Mouse (Mus musculus): ENCODE results near the gene Has3. TPM values are rescaled to one million over a fixed set of nuclear protein-coding genes. Genes with fewer than 3 reads are reported as not detected.

The Has3 gene
- polyA plus RNA-seq (2012; rRNA removed; ENCODE audit: low replicate concordance), result 0.85 and 2.2 TPM in 2 replicates

DNA sequence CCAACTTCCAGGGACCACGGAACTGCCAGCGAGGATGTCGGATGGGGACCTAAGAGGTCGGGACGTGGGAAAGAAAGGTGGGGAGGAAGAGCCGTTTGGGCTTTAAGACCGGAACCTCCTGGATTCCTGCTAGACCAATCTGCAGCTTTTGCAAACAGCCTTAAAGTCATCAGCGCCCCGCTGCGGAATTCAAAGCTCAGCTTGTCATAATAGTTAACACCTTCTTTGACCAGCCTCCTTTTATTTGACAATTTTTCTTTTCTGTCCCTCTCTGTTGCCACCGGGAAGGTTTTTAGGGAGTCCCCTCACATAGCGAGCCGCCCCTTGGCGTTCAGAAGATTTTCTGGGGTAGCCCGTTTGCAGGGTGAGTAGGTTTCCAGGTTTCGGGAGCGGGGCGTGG lies at the start of gene Has3:
Has3 (plus strand) TSS at position 192 of the 400 bp plus-strand sequence.

DNA sequence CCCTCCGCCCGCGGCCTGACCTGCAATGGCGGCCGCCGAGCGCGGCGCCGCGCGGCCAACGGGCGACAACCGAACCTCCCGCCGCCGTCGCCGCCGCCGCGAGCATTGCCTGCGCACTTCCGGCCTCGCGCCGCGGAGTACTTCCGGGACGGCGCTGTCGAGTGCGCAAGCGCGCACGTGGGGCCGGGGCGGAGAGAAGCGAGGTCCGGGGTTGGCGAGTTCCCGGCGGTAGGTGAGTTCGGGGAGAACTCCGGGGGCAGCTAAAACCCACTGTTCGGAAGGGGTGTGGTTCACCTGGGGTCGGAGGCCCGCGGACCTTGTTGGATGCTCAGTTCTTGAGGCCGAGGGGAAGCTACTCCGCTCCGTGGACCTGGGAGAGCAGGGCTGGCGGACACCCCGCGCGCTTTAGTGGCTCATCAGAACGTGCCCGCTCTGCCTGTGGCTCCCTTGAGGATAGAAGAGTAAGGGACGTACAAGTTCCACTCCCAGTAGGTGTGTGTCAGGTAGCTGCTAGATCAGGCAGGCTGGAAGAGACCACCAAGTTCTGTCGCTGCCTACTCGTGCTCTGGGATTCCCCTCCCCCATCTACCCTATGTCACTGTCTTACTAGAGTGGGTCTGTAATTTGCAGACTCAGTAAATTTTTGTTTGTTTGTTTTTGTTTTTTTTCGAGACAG lies 23.6 kb downstream of the Has3 start, which contains the start of gene Utp4:
Utp4 (plus strand) TSS at position 156 of the 676 bp plus-strand sequence.

Other genes starting within 250 kb of the Has3 start
- gene Tango6, start 187.2 kb upstream of the Has3 start, polyA plus RNA-seq (2012; rRNA removed; ENCODE audit: low replicate concordance), result 4.8 and 6.1 TPM in 2 replicates
- gene Utp4, start 23.4 kb downstream of the Has3 start, polyA plus RNA-seq (2012; rRNA removed; ENCODE audit: low replicate concordance), result 23.3 and 39.0 TPM in 2 replicates
- gene Sntb2, start 65.5 kb downstream of the Has3 start, polyA plus RNA-seq (2012; rRNA removed; ENCODE audit: low replicate concordance), result 13.2 and 17.5 TPM in 2 replicates
- 18.6 and 40.3 TPM in 2 replicates for gene Vps4a, start 161.0 kb downstream of the Has3 start, polyA plus RNA-seq (2012; rRNA removed; ENCODE audit: low replicate concordance)
- gene Pdf, start 178.4 kb downstream of the Has3 start, polyA plus RNA-seq (2012; rRNA removed; ENCODE audit: low replicate concordance), result 27.9 and 65.8 TPM in 2 replicates
- gene Cog8, start 186.4 kb downstream of the Has3 start, polyA plus RNA-seq (2012; rRNA removed; ENCODE audit: low replicate concordance), result 32.9 and 46.9 TPM in 2 replicates
- 18.2 and 18.7 TPM in 2 replicates for gene Nip7, start 186.6 kb downstream of the Has3 start, polyA plus RNA-seq (2012; rRNA removed; ENCODE audit: low replicate concordance)
- not detected in 2 replicates for gene Tmed6, start 195.4 kb downstream of the Has3 start, polyA plus RNA-seq (2012; rRNA removed; ENCODE audit: low replicate concordance)
- gene Terf2, start 226.3 kb downstream of the Has3 start, polyA plus RNA-seq (2012; rRNA removed; ENCODE audit: low replicate concordance), result 7.1 and 12.2 TPM in 2 replicates